Mouse (Mus musculus): ENCODE results near the gene Jmjd1c. TPM values are rescaled to one million over a fixed set of nuclear protein-coding genes. Genes with fewer than 3 reads are reported as not detected.

Gene Jmjd1c
- polyA plus RNA-seq, 2 experiments: 34.5 to 52.2 TPM

DNA sequence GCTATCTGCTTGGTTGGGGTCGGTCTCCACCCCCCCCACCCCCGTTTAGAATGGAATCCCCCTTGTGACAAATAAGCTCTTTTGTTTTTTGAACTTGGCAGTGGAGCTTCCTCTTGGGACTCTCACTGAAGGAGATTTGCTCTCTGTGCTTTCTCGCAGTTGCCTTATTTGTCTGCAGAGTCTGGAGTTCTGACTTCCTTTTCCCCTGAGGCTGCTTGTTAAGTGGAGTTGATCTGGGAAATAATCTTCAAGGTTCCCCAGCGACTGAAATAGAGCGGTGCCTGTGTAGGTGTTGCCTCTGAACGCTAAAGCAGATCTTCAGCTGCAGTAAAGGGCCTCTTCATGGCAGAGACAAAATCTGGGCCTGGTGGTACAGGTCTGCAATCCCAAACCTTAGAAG is 19.2 kb downstream of the Jmjd1c start:
- Histone ChIP-seq H3K36me3 (ENCODE audit: control insufficient read depth, insufficient read depth, low read length) (no peaks in the 10 kb centered on the region), H3K9me3 (ENCODE audit: control insufficient read depth, low read length) (no peaks in the 10 kb centered on the region), H3K4me3 (replicated peaks; ENCODE audit: low read length) (no peak overlapping the region), H3K27me3 (ENCODE audit: control insufficient read depth, insufficient read depth, low read length) (no peaks in the 10 kb centered on the region), H3K9ac (ENCODE audit: low read depth, low read length, severe bottlenecking) (no peak overlapping the region), H3K4me1 (ENCODE audit: control insufficient read depth, insufficient read depth, low read length) (peaks cover 42% of the 10 kb centered on the region), H3K4me2 (replicated peaks; ENCODE audit: low read depth, low read length, severe bottlenecking) (no peak overlapping the region), H3K27ac (replicated peaks; ENCODE audit: low read depth, low read length) (peak overlapping the region; percentile 40)
- no peak for TF ChIP-seq POLR2A (IDR thresholded peaks at IDR 0.05; ENCODE audit: borderline replicate concordance, extremely low read depth, insufficient read depth, insufficient read length)
- ATAC-seq (ENCODE audit: low FRiP score, low read depth) (no peak; the same call in 1 of the 2 replicates), DNase-seq (ENCODE audit: low spot score) (peak; percentile 53)
- 7% methylated on average over 6 of the region's 6 CpGs for WGBS

DNA sequence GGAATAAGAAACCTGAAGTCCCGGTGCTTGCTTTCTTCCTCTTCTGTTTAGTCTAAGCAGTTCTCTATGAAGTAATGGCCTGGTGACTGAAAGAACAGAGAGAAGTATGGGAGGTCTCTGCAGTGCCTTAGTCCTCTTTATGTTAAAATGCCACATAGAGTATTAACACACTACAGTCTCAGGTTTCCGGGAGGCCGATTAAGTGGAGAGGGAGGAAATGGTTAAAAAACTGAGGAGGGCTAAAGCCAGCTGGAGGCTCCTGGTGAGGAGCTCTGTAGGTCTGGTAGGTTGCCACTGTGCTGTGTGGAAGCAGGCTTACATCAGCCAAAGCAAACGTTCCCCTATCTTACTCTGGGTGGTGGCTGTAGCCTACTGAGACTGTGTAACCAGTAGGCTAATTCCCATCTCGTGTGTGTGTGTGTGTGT is 19.8 kb downstream of the Jmjd1c start:
- H3K4me1 ChIP-seq (ENCODE audit: control insufficient read depth, insufficient read depth, low read length): peaks cover 41% of the 10 kb centered on the region
- WGBS: 10% methylated on average over 5 of the region's 5 CpGs
- TF ChIP-seq POLR2A (IDR thresholded peaks at IDR 0.05; ENCODE audit: borderline replicate concordance, extremely low read depth, insufficient read depth, insufficient read length): no peak
- no peaks in the 10 kb centered on the region for H3K9me3 ChIP-seq (ENCODE audit: control insufficient read depth, low read length)
- peak; percentile 52 for DNase-seq (ENCODE audit: low spot score)
- no peak overlapping the region for H3K4me3 ChIP-seq (replicated peaks; ENCODE audit: low read length)
- H3K27ac ChIP-seq (replicated peaks; ENCODE audit: low read depth, low read length): peak overlapping the region; percentile 40
- H3K9ac ChIP-seq (ENCODE audit: low read depth, low read length, severe bottlenecking): no peak overlapping the region
- no peaks in the 10 kb centered on the region for H3K36me3 ChIP-seq (ENCODE audit: control insufficient read depth, insufficient read depth, low read length)
- peak; percentile 60; the same call in 1 of the 2 replicates for ATAC-seq (ENCODE audit: low FRiP score, low read depth)
- no peaks in the 10 kb centered on the region for H3K27me3 ChIP-seq (ENCODE audit: control insufficient read depth, insufficient read depth, low read length)
- no peak overlapping the region for H3K4me2 ChIP-seq (replicated peaks; ENCODE audit: low read depth, low read length, severe bottlenecking)

DNA sequence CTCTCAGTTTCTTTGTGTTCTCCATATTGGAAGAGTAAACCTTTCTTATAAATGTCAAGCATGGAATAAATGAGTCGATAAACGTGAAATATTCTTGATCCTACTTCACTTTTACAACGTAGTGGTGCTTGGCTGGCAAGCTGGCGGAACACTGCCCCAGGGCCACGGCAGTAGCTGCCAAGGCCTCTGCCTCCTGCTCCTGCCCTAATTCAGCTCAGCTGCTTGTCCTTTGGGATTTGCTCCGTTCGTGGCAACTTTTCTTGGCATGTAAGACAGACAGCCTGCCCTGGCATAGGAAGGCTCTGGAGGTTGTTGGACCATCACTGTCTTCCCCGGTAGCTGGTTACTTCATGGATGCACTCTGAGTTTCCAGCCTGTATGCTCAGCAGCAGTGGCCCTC is 20.3 kb downstream of the Jmjd1c start:
- Histone ChIP-seq H3K4me3 (replicated peaks; ENCODE audit: low read length) (no peak overlapping the region), H3K9ac (ENCODE audit: low read depth, low read length, severe bottlenecking) (no peak overlapping the region), H3K9me3 (ENCODE audit: control insufficient read depth, low read length) (no peaks in the 10 kb centered on the region), H3K36me3 (ENCODE audit: control insufficient read depth, insufficient read depth, low read length) (no peaks in the 10 kb centered on the region), H3K4me2 (replicated peaks; ENCODE audit: low read depth, low read length, severe bottlenecking) (no peak overlapping the region), H3K4me1 (ENCODE audit: control insufficient read depth, insufficient read depth, low read length) (peaks cover 36% of the 10 kb centered on the region), H3K27me3 (ENCODE audit: control insufficient read depth, insufficient read depth, low read length) (no peaks in the 10 kb centered on the region), H3K27ac (replicated peaks; ENCODE audit: low read depth, low read length) (0 out of 2 replicates have a peak overlapping the region, but pooled peaks have one; percentile 40)
- WGBS: 25% methylated on average over 8 of the region's 8 CpGs
- DNase-seq (ENCODE audit: low spot score) (peak; percentile 28), ATAC-seq (ENCODE audit: low FRiP score, low read depth) (no peak)
- TF ChIP-seq POLR2A (IDR thresholded peaks at IDR 0.05; ENCODE audit: borderline replicate concordance, extremely low read depth, insufficient read depth, insufficient read length): no peak

DNA sequence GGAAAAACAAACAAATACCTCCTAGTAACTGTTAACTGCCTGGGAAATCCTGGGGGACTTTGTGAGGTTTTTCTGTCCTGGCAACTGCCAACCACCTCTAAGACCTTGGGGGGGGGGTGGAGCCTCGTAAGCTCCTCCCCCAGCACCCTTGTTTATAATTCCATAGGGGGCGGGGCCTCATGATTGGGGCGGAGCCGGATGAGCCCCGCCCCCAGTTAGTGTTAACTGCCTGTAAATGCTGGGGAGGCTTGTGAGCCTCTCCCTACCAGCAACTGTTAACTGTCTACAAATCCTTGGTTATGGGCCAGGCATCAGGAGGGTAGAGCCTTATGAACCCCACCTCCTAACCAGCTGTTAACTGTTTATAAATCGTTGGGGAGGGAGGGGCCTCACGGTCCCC is 23.4 kb downstream of the Jmjd1c start:
- ATAC-seq (ENCODE audit: low FRiP score, low read depth): no peak
- Histone ChIP-seq H3K9ac (ENCODE audit: low read depth, low read length, severe bottlenecking) (no peak overlapping the region), H3K4me3 (replicated peaks; ENCODE audit: low read length) (no peak overlapping the region), H3K4me2 (replicated peaks; ENCODE audit: low read depth, low read length, severe bottlenecking) (no peak overlapping the region), H3K36me3 (ENCODE audit: control insufficient read depth, insufficient read depth, low read length) (no peaks in the 10 kb centered on the region), H3K9me3 (ENCODE audit: control insufficient read depth, low read length) (no peaks in the 10 kb centered on the region), H3K4me1 (ENCODE audit: control insufficient read depth, insufficient read depth, low read length) (peaks cover 29% of the 10 kb centered on the region), H3K27me3 (ENCODE audit: control insufficient read depth, insufficient read depth, low read length) (no peaks in the 10 kb centered on the region), H3K27ac (replicated peaks; ENCODE audit: low read depth, low read length) (no peak overlapping the region)
- no peak for TF ChIP-seq POLR2A (IDR thresholded peaks at IDR 0.05; ENCODE audit: borderline replicate concordance, extremely low read depth, insufficient read depth, insufficient read length)
- DNase-seq (ENCODE audit: low spot score): no peak
- WGBS: 41% methylated on average over 7 of the region's 7 CpGs

DNA sequence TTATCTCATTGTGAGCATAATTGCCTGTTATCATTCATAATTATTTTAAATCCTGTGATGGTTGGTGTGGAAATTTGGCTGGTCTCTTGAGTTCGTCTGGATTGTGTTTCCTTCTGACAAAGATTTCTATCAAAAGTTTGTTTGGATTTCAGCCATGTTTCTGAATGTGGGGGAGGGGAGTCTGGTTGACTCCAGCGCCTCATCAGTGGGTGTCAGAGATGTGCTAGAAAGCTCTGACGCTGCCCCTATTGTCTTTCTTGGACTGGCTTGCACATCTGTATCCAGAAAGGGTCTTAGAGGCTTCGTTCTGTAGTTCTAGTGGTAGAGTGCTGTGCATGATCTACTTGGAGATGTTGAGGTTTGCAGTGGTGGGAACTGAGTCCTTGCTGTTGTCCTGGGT is 24.3 kb downstream of the Jmjd1c start:
- no peak overlapping the region for H3K9ac ChIP-seq (ENCODE audit: low read depth, low read length, severe bottlenecking)
- H3K4me2 ChIP-seq (replicated peaks; ENCODE audit: low read depth, low read length, severe bottlenecking): no peak overlapping the region
- 81% methylated on average over 4 of the region's 4 CpGs for WGBS
- H3K27ac ChIP-seq (replicated peaks; ENCODE audit: low read depth, low read length): no peak overlapping the region
- H3K27me3 ChIP-seq (ENCODE audit: control insufficient read depth, insufficient read depth, low read length): no peaks in the 10 kb centered on the region
- no peak overlapping the region for H3K4me3 ChIP-seq (replicated peaks; ENCODE audit: low read length)
- ATAC-seq (ENCODE audit: low FRiP score, low read depth) (no peak), DNase-seq (ENCODE audit: low spot score) (no peak)
- TF ChIP-seq POLR2A (IDR thresholded peaks at IDR 0.05; ENCODE audit: borderline replicate concordance, extremely low read depth, insufficient read depth, insufficient read length): no peak
- peaks cover 20% of the 10 kb centered on the region for H3K4me1 ChIP-seq (ENCODE audit: control insufficient read depth, insufficient read depth, low read length)
- no peaks in the 10 kb centered on the region for H3K36me3 ChIP-seq (ENCODE audit: control insufficient read depth, insufficient read depth, low read length)
- no peaks in the 10 kb centered on the region for H3K9me3 ChIP-seq (ENCODE audit: control insufficient read depth, low read length)

DNA sequence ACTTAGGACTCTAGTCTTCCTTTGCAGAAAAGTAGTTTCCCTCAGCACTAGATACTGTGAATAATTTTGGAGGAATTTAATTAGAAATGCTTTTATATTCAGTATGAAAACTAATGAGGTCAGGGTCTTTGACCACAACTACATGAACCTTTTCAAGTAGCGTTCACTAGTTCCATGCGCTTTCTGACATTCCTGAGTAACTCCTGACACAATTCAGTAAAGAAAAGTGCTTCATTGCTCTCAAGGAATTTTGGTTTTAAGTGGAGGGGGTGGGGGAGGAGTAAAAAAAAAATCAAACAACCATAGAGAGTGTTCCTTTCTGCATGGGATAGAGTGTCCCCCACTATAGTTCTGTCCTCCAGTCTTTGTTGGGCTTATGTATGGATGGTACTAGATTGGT is 24.7 kb downstream of the Jmjd1c start:
- ATAC-seq (ENCODE audit: low FRiP score, low read depth): no peak
- Histone ChIP-seq H3K4me1 (ENCODE audit: control insufficient read depth, insufficient read depth, low read length) (peaks cover 15% of the 10 kb centered on the region), H3K27ac (replicated peaks; ENCODE audit: low read depth, low read length) (no peak overlapping the region), H3K27me3 (ENCODE audit: control insufficient read depth, insufficient read depth, low read length) (no peaks in the 10 kb centered on the region), H3K4me2 (replicated peaks; ENCODE audit: low read depth, low read length, severe bottlenecking) (no peak overlapping the region), H3K4me3 (replicated peaks; ENCODE audit: low read length) (no peak overlapping the region), H3K9me3 (ENCODE audit: control insufficient read depth, low read length) (no peaks in the 10 kb centered on the region), H3K36me3 (ENCODE audit: control insufficient read depth, insufficient read depth, low read length) (no peaks in the 10 kb centered on the region), H3K9ac (ENCODE audit: low read depth, low read length, severe bottlenecking) (no peak overlapping the region)
- DNase-seq (ENCODE audit: low spot score): no peak
- WGBS: 76% methylated on average over 2 of the region's 2 CpGs
- TF ChIP-seq POLR2A (IDR thresholded peaks at IDR 0.05; ENCODE audit: borderline replicate concordance, extremely low read depth, insufficient read depth, insufficient read length): no peak

Data from limb, embryonic 14.5 days (tissue).